Mouse (Mus musculus) adrenal gland, adult 2 months (tissue): Measurements from ENCODE around the gene Ube2h. TPM values are rescaled to one million over a fixed set of nuclear protein-coding genes. Genes with fewer than 3 reads are reported as not detected.

Experiments used
- DNase-seq: peaks from one replicate; pipeline ENCODE4 v3.0.0; 2021
- polyA plus RNA-seq: library from polyadenylated mRNA; depleted of rRNA; stranded (reverse); fragments of >200 nt; gene quantifications from 2 replicates; pipeline ENCODE4 v1.2.3, GENCODE M21; 2012
- total RNA-seq, 2 experiments: library from RNA; stranded (reverse); gene quantifications; 2 replicates each; pipeline ENCODE4 v1.2.3; 2021

Ube2h gene
- total and polyA plus RNA-seq, 3 experiments: 94.9 to 150 (median 129) TPM

DNA sequence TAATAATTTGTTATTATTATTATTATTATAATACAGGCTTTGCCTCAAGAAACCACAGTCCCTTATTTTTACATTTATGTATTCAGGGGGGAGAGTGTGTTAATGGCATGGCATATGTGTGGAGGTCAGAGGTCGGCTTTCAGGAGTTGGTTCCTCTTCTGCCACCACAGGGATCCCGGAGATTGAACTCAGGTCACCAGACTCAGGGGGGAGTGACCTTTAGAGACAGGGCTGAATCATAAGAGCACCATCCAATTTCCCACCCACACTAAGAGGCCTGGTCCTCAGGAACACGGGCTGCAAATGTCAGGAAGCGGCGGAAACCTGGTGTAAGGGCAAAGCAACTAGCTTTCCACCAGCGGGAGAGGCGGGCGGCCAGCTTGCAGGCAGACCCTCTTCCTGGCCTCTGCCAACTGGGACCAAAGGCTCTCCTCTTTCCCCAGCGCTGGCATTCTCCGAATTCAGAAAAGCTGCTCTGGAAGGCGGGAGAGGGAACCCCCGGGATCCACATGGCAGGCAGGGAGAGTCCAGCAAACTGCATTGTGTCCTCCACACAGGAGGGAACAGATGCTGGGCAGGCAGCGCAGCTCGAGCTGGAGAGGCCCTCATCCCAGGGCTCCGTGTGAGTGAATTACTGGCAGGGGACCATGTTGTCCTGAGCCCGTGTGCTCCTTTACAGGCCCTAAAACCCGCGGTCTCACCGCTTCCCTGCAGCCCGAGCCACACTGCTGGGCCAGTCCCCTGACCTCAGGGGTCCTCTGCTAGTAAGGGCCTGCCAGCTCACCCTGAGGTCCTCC, 99.8 kb downstream of the Ube2h start:
- no peak for DNase-seq

DNA sequence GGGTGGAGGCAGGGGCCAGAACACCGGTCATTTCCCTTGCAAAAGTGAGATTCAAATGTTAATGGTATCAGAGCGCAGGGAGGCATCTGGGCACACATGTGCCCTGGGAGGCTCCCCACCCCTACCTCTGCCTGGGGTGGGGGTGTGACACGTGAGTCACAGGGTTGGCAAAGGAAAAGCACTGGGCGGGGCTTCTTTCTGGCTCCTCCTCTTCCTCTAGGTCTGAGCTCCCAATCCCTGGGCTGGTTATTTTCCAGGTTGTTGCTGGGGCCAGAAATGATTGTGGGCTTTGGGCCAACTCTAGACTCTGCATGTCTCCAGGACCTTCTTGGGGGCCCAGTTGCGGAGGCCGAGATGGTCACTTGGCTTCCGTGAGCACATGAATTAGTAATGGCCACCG, 108.2 kb downstream of the Ube2h start:
- DNase-seq: no peak

DNA sequence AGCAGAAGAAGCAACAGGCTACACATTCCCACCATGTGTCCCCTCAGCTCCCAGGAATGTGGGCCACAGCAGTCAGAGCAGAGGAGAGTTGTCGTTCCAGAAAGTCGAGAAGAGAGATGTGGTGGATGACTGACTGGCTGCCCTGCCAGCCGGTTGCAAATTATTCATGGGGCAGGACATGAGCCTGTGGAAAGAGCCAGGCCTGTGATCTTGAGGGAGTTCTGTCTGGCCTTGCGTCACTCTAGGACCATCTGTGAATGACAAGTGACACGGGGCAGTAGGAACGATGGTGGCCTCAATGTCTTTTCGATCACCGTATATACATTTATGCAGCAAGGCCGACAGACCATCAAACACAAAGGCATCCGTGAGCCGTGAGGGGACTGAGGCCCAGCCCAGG, 108.7 kb downstream of the Ube2h start:
- DNase-seq: peak; percentile 47

DNA sequence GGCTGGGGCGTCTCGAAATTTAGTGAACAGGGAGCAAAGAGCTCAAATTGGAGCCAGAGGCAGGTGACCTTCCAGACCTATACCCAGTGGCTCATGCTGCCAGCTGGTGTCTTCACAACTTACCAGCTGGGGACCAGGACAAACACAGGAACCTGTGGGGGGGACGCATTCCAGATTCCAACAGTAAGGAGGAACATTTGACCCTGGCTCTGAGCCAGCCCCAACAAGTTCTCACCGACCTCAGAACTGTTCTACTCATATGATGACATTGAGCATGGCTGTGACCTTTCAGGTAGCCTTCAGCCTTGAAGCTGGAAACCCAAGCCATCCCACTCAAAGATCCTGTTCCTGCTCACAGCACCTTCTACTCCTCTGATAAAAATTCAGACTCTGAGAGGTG, 120.7 kb downstream of the Ube2h start:
- no peak for DNase-seq

DNA sequence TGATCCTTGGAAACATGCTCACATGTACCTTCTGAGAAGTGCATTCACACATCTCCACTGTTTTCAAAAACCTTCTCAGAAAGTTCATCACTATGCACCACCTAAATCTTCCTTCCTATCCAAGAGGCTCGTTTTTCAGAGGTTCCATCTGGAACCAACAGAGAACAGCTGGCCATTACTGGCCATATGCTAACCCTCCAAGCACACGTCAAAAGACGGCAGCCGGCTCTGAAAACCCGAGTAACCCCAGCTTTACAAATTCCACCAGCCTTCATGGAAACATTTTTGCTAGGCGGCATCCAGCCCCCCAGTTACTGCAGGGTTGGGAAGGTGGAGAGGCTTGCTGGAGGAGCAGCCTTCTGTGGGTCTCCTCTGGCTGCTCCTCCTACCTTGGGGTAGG, 122.3 kb downstream of the Ube2h start:
- no peak for DNase-seq

DNA sequence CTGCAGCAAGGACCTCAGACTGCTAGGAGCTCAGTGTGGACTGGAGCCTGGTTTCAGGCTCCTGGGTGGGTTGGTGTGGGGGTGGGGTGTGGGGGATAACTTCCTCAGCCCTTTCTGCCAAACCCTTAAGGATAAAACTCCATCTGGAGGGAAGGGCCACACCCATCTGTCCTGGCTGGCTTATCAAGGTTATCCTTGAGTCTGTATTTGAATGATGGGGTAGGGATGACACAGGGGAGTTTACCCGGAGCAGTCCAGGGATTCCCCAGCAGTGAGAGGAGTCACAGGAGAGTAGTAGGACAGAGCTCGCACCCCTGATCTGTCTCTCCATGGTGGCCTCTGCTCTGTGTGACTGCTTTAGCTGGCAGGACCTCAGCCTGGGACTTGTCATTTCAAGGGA, 124.0 kb downstream of the Ube2h start:
- DNase-seq: peak; percentile 29

DNA sequence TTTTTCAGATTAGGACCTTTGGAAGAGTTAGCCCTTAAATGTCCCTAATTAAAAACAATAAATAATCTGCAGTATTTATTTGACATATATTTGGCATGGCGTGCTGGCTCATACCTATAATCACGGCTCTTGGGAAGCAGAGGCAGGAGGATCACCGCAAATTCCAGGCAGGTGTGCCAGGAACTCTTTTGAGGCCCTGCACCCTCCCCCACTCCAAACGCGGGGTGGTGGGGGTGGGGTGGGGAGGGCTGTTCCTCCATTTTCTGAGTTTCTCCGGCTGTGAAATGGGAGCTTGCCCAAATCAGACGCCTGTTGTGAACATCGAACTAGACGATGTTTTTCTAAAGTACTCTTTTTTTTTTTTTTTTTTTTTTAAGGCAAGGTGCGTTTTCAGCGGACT, 125.3 kb downstream of the Ube2h start:
- no peak for DNase-seq

DNA sequence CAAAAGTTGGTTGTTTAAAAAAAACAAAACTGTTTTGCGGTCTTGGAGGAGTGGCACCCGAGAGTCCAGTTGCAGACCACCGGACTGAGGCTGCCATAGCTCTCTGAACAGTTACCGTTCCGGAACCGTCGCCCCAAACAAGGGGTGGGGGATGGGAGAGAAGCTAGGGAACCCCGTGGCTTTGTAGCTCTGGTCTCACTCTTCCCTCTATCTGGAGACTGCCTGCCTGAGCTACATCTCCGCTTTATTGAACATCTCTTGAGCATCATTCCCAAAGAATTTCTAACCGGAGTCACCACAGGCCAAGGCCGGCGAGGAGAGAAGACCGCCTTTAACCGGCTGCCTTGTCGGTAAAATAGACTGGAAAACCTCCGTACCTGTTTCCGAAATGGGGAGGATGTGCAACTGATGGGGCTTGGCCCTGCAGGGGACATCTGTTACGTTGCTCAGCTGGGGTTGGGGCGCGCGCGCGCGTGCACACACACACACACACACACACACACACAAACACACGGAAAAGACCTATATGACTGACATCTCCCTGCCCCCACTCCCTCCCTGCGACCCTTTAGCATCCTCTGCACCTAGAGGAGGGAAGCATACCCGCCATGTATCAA, 126.2 kb downstream of the Ube2h start:
- no peak for DNase-seq

DNA sequence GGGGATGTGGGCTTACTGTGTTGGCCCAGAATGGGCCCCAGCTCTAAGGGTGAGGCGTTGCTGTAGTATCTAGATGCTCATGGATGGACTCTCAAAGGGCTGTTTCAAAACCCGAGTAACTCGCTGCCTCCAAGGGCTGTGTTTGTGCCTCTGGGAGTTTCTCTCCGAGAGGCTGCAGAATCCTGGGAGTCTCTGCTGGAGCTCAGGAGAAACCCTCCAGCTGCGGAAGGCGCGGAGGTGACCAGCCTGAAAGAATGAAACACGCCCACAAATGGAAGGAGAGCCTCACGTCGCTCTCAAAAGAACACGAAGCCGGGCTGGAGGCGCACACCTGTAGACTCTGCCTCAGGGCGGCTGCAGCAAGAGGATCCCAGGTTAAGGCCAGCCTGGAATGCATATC, 127.0 kb downstream of the Ube2h start:
- DNase-seq: no peak

DNA sequence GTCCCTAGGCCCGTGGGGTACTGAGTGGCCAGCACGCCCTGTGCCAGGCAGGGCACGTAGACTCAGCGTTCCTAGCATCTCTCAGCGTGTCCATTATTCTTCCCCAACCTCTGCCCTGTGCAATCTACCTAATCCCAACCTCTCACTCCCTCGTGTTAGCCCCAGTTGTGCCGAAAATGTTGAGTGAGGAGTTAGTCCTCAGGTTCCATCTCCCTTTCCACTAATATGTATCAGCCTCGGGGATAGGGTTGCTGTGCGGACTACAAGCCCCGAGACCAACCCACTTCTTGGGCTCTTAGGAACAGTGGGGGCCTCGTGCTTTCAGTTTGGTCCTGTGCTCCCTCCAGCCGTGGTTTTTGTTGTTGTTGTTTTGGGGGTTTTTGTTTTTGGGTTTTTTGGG, 127.8 kb downstream of the Ube2h start:
- no peak for DNase-seq

DNA sequence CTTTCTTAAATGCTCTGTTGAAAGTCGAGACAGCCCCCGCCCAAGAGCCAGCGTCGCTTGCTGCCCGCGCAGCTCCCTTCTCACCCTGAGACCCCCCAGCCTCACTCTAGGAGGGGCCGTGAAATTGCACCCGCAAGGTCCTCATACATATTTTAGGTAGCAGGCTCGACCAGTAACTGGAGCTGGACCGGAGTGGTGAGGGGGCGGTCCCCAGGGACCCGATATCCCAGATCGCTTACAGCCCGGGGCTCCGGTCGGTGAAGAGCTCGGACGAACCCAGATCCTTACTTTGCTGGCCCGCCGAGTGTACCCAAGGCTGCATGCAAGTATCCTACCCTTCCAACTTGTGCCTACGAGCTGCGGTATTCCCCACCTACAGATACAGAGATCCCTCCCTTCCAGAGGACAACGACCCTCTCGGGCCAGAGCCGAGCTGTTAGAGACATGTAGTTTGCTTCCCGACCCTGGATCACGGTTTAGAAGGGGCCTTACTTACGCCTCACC, 128.4 kb downstream of the Ube2h start:
- no peak for DNase-seq

DNA sequence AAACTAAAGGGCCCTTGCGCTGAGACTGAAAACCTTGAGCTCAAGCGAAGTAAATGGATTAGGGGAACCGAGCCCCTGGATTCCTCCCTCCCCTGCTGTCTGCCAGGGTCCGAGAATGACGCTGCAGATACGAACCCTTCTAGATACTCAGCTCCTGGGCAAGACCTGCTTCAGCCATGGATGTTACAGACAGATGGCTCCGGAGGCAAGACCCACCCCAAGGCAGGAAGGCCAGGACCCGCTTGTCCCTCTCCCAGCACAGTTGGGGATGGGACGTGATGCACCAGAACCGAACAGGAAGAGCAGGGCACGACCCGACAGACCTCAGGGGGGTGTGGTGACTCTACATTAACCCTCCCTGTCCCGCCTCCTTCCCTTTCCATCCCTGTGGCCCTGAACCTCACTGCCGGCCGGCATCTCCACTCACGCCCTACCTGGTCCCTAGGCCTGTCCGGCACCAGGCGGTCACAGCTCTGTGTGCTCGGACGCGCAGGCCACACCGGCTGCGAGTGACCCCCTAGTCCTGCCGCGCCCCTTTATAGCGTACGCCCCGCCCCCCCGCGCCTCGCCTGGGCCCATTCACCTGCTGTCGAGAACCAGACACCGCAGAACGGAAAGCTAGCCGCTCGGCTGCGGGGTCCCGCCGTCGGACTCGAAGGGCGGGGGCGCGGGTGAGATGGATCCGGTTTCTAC, 129.0 kb downstream of the Ube2h start:
- DNase-seq: no peak

DNA sequence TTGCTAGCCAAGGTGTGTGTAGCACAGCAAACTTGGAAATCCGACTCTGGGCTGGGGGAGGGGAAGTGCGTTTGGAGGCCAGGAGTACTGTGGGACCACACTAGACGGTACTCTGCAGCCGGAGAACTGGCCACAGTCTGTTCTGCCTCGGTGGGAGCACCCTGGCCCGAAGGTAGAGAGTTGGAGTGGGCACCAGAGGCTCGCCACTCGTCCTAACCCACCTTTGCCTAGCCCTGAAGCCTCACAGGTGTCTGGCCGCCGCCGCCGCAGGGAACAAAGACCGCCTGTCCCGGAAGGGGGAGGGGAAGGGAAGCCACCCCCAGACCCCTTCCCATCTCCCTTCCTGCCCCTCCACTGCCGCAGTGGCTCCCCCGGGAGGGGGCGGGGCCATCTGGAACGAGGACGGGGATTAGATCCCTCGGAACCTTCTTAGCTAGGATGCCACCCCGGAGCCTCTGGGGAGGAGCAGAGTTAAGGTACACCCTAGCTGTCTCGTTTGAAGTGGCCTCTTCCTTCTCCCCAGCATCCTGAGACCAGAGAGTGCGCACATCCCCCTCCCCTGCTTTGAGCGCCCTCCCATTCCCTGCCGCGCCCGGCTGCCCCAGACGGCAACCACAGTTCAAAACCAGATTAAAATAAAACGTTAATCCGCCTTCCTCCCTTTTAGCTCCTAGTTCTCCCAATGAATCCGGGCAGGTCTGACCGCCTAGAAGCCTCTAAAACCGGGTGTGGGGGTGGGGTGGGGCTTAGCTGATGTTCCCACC, 129.7 kb downstream of the Ube2h start:
- peak; percentile 20 for DNase-seq

DNA sequence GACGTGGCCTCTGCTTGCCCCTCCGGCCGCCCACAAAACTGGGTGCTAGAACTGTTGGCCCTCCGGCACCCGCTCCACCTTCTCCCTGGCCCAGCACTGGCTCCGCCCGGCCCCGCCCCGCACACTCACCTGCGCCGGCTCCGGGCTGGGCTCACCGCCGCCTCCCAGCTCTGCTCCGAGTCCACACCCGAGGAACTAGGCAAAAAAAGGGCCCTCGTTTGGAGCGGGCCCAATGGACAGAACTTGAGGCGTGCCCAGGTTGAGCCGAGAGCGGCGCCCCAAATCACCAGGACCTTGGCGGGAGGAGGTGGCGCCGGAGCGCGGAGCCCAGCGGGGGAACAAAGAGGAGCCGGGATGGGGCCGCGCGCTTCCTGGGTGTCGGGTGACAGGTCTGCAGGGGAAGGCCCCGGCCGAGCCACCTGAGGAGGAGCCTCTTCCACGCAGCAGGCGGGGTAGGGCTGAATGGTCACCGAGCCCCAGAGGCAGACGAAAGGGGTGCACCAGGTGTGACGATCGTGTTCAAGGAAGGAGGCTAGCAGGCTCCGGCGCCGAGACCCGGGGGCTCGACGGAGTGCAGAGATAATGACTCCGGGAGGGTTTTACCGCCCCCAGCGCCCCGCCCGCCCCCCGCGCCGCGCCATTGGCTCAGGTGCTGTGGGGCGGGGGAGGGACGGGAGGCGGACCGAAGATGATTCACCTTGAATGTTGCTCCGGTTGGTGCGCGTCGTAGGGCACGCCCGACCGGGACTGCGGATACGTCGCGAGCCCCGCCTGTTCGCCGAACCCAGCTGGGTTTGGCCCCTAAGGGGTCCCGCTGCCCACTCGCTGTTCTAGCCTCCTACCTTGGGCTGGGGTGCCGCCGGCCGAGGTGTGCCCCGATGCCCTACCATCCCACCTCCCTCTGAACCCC, 130.5 kb downstream of the Ube2h start:
- peak; percentile 75 for DNase-seq

DNA sequence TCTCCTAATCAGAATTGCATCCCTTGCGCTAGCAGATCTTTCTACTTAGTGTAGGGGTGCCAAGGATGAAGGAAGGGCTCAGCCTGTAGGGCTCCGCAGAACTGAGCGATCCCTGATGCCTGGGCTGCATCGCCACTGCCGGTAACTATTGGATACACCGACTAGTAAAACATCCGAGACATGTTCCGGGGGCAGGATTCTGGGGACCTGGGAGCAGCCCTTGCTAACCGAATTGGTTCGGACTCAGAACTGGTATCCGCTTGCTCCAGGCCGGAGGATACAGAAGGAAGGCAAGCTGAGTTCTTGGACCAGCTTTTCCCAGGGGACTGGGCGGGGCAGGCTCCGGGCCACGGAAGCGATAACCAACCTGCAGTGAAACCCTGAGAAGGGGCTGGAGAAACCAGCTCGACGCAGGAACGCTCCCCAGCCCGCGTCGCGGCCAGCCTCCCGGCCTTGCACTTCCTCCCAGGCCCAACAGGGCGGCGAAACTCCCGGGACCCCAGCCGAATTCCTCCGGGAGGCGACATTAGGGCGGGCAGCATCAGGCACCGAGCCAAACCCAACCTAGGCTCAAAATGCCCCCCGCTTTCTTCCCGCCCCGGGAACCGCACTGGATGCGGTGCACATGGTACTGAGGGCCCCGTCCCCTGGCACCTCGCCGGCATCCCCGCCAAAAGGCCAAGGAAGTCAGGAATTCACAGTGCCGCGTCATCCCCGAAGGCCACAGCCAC, 131.4 kb downstream of the Ube2h start:
- DNase-seq: peak; percentile 79

DNA sequence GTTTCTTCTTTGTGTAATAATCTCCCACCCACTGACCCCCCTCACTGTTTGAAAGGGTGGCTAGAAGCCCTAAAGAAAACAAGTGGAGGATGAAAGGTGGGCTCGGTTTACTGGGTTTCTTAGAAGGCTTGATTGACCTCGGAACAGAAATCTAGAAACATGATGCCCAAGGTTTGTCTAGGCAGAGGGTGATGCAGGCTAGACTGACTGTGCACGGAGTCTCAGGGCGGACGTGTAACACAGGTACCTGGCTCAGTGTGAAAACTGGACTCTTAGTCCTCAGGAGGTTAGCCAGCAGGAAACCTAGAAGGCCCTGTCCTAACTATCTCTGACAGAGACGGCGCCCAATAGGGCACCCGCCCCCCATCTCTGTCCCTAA, 131.9 kb downstream of the Ube2h start:
- no peak for DNase-seq

DNA sequence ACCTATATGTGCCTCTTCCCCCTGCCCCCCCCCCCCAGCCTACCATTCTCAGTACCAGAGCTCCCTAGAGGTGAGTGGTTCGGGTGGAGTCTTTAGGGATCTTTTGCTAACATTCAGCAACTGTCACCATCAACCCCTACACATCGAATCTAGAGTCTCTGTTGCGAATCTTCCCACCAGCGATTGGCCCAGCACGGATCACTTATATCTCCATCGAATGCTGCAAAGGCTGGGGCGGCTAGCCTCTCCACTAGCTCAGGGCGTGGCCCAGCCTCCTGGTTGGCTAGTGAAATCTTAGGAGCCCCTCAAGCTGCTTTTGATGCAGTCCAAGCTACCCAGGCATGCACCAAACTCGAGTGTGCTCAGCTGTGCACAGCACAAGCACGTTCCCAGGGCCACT, 132.4 kb downstream of the Ube2h start:
- DNase-seq: no peak

DNA sequence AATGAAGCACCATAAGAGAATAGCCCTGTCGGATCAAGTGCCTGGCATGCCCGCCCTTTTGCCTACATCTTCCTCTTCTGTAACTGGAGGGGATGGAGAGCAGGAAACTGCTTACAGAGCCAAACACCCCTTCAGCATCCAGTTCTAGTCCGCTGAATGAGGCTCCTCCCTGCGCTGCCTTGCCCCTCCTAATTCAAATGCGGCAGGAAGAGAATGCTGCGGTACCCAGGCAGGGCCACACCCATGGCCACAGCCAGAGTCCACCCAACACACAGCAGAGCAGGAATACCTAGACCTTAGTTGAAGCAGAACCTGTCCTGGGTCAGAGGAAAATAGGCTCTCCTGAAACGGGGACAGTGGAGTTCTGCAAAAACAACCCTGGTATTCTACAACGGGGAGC, 133.1 kb downstream of the Ube2h start:
- DNase-seq: no peak

DNA sequence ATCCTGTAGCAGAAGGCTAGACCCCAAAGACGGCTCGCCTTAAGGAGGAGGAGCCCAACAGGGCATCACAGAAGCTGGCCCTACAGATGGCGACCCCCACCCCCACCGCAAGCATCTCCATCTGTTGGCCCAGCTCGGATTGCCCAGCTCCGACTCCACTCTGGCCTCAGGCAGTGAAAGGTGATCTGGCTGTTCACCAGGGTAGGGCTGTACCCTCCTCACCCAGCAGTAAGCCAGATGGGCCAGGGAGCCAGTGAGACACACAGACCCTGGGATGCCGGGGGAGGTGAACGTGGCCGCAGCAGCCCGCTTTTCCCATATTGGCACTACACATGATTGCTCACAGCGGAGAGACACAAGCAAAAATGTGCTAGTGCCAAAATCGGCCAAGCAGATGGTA, 135.2 kb downstream of the Ube2h start:
- DNase-seq: no peak

DNA sequence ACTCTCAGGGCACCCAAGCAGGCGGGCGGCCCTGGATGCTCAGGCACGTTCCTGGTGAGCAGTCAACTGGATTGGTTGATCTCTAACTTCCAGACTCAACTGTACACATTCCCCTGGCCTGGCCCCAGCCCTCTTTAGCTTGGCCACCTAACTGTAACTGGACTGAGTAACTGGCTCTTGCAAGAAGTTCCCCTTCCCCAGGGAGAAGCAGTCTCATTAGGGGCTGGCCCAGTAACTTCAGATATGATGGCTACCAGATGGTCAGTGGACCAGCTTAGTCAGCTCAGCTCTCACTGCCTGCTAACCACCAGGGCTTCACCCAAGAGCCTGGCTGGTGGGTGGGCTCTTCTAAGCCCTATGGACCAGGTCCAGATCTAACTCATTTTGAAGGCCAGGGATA, 136.1 kb downstream of the Ube2h start:
- DNase-seq: no peak

DNA sequence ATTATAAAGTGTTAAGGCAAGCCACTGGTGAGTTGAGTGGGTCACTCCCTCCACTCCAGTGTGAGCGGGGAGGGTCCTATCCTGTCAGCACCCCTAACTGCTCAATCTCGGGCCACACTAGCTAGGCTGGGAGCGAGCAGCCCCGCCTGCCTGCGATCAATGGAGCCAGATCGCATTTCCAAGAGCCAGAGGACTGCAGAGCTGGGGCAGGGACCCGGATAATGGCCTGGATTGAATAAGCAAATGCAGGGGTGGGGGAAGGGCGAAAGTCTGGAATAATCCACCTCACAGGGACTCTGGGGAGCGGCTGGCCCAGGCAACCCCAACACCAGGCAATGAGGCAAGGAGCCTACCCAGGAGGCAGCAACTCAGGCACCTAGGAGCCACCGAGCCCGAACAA, 137.1 kb downstream of the Ube2h start:
- no peak for DNase-seq
